Mouse (Mus musculus) heart, postnatal 4 days (tissue): Measurements from ENCODE around the gene Stra6. TPM values are rescaled to one million over a fixed set of nuclear protein-coding genes. Genes with fewer than 3 reads are reported as not detected.

ENCODE experiments used
- DNase-seq: peaks from one replicate; pipeline ENCODE4 v3.0.0; 2021
- total RNA-seq, 2 experiments: library from RNA; stranded (reverse); gene quantifications; 2 replicates each; pipeline ENCODE4 v1.2.3; 2021

Stra6 gene
- total RNA-seq, 2 experiments from 2014 or later = 0.11 to 0.26 TPM

DNA sequence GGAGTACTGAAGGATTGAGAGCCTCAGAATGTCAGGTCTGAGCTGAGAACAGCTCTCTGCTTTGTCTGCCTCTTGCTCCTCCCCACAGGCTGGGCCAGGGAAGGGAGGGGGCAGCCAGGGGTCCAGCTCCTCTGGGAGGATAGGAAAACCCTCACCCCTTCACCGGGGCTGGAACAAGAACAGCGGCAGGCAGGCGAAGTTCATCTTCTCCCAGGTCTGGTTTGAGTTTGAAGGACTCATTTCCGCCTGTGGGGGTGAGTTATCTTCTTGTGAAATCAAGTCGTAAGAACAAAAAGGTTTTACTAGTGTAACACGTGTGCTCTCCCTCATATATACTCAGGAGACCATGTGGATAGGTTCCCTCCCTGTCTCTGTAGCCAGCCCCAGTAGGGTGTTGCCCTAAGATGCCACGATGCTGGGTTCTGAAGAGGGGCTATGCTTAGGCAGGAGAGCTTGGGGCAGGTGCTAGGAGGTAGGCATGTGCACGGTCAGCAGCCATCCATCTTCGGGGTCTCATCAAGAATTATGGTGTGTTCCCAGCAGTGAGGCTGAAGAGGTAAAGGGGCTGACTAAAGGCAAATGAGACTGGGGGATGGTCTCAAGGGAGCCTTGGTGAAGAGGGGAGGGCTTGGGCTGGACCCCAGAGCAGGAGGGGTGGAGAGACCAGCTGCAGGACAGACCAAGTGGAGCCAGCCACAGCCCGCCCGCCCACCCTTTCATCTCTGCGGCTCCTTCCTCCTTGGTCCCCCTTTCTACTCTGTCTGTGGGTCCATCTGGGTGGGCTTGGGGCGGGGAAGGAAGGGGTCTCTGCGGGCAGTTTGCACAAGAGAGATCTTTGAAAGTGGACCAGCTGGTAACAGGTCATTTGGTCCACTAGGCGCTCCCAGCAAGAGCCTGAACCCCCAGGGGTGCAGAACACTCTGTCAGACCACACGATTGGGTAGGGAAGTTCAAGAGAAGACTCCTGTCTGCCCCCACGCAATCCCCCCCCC lies 70.6 kb downstream of the Stra6 start:
- no peak for DNase-seq

- DNase-seq = no peak
Measured at GRCm38 (mm10) chr9:58134906-58135305, 71.3 kb downstream of the Stra6 start.

DNA sequence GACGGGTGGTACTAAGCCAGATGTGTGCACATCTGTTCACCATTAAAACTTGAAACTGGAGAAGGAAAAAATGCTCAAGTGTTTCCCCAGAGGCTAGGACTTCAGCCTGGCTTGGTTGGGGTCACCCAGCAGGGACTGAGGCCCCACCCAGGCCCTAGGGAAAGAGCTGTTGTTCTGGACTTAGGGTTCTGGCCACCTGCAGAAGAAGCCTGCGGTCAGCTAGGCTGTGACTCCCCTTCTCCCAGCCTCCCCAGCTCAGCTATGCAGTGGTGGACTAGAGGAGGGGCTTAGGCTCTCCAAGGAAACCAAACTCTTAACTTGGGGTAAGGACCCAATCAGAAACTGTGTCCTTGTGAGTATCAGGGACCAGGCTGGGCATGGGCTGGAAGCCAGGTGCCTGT lies 72.3 kb downstream of the Stra6 start:
- no peak for DNase-seq

DNA sequence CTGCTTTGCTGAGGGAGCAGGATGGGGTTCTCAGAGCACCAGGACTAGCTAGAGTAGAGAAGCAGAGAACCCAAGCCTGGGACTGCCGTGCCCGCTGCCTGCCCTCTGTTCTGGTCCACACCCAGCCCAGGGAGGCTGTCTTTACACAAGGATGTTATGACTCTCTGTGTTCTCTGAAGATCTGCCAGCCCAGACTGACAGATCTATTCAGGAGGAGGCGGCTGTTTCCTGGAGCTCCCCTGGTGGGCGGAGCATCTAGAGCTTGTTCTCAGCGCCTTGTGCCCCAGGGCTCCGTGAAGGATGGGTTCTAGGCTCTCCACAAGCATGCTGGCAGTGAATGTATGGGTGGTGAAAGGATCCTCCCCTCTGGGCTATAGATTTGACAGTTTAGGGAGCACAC lies 76.4 kb downstream of the Stra6 start:
- peak; percentile 24 for DNase-seq

DNA sequence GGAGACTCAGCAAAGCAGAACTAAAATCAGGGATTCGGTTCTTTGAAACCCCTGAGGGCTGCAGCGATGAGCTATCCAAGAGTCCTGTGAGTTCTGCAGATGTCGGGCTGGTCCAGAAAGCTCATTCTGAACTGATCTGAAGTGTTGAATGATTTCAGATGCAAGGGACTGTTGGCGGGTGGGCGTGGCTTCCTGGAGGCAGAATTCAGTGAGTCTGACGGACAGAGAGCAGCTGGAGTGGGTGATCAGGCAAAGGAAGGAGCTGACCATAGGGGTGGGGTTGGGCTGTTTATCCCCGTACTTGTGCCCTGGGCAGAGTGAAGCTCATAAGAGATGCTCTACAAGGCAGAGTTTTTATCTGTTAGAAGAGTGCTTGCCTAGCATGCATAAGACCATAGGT lies 79.8 kb downstream of the Stra6 start:
- peak; percentile 52 for DNase-seq

DNA sequence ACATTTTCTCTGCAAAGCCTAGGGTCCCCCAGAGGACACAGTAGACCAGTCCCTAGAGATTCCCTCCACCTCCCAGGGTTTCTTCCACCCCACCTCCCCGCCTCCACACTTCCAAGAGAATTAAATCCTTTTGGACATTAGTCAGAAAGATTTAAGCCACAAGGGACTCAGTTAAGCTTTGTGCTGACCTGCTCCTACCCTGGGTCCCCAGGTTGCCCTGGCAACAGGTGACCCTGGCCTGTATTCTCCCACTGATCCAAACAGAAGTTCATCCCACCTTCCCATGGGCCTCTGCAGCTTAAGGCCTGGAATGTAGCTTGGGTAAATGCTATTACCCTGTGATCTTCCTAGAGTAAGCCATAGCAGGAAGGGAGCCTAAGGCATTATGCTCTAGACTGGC lies 81.1 kb downstream of the Stra6 start:
- no peak for DNase-seq

- DNase-seq = no peak
Measured at GRCm38 (mm10) chr9:58145417-58145816, 81.8 kb downstream of the Stra6 start.

DNA sequence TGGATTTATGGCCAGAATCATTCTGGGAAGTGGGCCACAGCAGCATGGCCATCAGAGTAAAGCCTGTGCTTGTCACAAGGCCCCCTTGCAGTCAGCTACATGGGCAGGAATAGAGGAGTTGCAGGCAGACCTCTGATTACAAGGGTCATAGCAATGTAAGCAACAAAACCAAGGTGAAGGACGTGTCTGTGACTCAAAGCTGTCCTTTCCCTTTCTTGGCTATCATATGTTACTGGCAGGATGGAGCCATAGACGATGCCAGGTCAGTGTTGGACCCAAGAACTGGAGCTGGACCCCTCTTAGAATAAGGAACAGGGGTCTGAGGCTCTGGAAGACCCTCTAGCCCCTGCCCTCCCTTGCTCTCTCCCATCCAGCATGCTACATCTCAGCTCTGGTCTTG lies 85.2 kb downstream of the Stra6 start:
- no peak for DNase-seq

DNA sequence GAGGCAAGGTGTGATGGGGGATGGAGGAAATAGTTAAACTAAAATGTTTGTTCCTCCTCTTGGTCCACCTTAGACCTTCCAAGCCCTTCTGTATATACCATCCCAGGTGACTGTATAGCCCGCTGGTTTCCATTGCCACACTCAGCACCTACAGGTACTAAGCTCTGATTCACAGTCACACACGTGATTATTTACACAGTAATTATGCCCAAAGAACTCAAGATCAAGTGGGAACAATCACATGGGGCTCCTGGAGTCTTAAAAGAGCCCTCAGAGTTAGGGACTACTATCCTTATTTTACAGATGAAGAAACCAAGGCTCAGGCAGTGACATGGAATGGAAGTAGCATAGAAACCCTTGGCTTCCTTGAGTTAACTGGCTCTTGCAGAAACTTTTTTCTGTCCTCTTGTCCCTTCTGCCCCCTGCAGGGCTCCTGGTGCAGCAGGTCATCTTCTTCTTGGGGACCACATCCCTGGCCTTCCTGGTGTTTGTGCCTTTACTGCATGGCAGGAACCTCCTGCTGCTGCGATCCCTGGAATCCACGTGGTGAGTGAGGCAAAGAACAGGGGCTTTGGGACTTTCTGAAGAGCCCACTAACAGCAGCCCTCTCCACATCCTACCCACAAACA lies 87.3 kb downstream of the Stra6 start:
- no peak for DNase-seq

- peak; percentile 29 for DNase-seq
Measured at GRCm38 (mm10) chr9:58153095-58153494, 89.5 kb downstream of the Stra6 start.

DNA sequence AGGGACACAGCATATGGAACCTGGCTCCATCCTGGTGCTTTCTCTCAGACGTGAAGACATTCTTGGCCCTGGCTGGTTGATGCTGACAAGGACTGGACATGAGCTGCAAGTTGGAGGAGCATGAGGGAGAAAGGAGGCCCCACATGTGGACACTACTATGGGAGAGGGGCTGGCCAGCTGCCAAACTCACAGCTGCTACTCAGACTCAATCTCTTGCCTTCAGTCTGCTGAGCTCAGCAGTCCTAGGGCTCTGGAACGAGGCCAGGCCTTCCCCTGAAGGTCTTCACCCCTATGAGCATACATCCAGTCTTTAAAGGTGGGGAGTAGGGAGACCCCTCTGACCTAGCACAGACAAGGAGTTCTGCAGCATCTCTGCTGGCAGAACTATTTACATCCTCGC lies 91.8 kb downstream of the Stra6 start:
- peak; percentile 83 for DNase-seq

DNA sequence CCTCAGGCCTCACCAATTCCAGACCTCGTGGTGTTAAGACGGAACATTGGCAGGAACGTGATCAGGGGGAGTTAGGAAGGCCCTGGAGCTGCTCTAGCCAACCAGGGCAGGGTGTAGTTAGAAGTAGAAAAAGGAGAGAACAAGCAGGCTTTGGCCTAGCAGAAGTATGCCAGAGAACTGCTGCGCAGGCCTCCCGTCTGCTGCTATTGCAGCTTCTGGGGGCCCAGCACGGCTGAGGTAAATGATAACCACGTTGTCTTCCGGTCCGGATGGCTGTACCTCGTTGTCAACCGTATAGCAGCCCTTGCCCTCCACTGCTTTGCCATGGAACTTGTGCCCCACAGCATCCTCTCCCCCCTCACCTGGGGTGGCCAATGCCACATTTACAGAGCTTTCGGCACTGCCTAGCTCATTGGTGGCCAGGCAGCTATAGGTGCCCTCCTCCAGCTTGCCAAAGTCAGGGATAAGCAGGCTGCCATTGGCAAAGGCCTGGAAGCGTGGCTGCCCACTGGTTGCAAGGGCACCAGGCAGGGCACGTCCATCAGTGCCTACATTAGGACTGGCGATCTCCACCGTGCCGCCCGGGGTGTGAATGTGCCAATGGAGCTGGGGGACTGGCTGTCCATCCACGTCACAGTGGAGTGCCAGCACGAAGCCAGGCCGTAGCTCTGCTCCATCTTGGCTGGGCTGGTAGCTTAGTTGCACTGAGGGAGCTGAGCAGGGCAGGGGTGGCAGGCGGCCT lies 93.4 kb downstream of the Stra6 start:
- DNase-seq = no peak

DNA sequence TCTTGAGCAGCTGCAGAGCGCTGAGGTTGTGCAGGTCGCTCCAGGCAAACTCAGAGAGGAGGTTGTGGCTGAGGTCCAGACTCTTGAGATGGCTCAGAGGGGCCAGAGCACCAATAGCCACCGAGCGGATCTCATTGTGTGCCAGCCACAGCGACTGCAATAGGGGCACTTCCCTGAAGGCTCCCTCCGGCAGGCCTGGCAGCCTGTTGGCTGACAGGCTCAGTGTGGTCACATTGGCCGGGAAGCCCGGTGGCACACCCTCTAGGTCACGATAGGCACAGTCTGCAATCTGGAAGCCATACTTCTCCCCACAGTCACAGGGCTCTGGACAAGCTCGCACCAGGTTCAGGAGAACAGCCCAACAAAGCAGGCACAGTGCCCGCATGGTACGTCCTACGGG lies 94.2 kb downstream of the Stra6 start:
- no peak for DNase-seq

DNA sequence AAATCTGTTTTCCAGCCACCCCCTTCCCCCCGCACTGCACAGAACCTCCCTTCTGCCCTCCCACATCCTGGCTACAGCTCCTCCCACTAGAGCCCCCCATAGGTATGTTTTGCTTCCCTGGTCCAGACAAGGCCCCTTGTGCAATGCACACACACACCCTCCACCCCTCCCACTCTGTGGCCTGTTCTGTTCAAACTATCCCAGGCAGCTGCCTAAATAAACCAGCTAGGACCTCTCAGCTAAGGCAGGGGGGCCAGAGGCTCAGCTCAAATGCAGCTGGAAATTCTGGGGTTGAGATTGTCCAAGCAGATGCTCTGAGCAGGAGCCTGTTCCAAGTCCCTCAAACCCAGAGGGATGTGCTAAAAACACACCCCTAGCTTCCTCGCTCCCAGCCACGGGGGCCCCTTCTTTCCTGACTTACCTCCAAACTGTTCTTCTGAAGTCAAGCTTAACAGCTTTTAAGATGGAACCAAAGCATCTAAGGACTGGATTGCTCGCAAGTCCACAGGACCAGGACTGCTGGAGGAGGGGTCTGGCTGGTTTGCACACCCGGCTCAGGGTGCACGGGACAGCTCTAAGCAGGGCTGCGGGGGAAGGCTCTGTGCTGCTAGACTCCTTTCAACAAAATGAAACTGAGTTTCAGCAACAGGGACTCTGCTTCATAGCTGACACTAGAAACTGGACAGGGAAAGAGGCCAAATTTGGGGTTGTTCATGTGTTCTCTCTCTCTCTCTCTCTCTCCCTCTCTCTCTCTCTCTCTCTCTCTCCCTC lies 95.1 kb downstream of the Stra6 start:
- peak; percentile 58 for DNase-seq

DNA sequence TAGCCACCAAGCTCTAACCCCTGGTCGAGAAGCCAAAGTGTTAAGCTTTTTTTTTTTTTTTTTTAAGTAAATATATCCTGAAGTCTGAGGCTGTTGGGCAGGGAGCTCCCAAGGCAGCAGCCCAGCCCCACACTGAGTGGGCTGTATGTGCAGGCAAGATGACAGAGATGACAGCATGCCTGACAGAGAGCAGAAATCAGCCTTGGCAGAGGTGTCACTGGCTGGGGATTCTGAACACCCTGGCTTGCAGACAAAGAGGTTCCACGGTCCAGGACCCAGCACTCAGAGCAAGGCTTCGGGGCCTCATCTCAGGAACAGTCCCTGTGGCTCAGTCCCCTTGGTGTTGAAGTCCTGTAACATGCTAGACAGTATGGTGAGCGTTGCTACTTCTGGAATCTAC lies 96.3 kb downstream of the Stra6 start:
- DNase-seq = peak; percentile 63

GRCm38 (mm10) chr9:58160315-58160714 lies 96.7 kb downstream of the Stra6 start:
- no peak for DNase-seq

DNA sequence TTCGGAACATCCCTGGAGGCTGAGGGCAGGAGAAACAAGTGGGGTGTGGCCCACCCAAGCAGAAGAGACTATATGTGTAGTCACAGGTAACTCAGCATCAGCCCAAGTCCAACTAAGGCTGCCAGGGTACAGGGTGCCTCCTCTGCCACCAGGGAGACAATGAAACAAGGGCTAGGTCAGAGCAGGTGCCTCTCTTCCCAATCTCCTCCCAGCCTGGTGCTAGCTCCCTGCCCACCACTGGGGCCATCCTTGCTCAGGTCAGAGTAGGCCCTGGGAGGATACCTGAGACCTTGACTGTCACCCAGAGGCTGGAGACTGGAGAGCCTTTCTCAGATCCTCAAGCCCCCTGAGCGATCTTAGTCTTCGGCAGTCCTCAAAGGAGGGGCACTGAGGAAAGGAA lies 98.6 kb downstream of the Stra6 start:
- no peak for DNase-seq

DNA sequence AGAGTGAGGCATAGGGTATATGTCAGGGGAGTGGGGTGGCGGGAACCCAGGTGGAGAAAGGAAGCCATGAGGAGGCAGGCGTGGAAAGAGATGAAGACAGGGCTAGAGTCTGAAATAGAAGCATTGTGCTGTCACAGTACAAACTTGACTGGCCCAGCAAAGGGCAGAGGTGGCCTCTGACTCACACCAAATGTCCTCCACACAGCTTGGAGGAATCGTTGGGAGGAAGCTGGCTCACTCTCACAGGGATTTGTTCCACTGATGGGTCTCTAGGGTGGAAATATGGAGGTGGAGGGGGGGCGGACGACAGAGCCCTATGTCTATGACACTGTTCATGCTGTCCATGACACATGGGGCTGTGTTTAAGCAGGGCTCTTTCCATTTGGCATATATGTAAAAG lies 99.6 kb downstream of the Stra6 start:
- no peak for DNase-seq

- no peak for DNase-seq
Measured at GRCm38 (mm10) chr9:58165779-58166178, 102.2 kb downstream of the Stra6 start.

DNA sequence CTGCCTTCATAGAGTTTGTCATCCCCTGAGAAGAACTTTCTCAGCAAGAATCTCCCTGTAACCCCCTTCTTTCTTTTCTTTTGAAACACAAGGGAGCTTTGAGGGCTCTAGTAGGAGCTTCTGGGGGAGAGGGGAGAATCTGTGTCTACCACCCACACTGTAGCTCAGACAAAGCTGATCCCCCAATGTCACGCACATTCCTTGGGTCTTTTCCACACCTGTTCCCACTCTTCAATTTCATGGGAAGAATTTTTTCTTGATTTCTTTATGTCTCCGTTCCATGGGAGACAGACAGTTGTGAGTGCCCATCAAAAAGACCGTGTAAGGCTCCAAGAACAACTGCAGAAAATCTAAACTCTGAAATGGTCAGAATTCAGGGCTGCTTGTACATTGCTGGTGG lies 105.3 kb downstream of the Stra6 start:
- no peak for DNase-seq

- DNase-seq = no peak
Measured at GRCm38 (mm10) chr9:58169426-58169825, 105.8 kb downstream of the Stra6 start.

DNA sequence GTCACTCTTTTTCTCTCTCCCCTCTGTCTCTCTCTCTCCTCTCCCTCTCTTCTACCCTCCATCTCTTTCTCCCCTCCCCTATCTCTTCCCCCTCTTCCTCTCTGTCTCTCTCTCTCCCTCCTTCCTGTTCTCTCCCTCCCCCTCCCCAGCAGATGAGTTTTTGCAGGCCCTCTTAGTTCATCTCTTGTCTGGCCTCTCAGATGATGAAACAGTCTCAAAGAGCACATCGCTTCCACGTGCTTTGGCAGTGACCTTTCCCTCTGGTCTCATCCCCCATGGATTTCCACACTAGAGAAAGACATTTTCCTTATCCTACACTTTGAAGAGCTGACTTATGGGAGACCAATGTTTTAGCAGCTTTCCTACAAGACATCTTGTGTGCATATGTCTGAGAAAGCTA lies 109.3 kb downstream of the Stra6 start:
- DNase-seq = no peak
